Mouse (Mus musculus): ENCODE data around the gene Vmn2r89.

The Vmn2r89 gene

DNA sequence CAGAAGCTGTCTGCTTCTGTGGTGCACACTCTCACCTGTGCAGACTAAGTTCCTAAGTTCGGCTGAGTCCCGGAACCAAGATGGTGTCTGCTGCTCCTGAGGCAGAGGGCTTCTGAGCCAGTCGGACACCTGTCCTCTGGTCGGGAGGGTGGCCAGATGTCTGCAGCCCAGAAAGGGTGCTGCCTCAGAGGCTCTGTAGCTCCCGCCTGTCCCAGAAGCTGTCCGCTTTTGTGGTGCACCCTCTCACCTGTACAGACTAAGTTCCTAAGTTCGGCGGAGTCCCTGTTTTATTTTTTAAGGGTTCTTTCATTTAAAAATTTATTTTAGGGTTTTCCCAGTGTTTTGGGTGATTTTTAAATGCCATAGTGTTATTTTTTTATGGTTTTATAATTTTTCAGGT lies 55.8 kb downstream of the Vmn2r89 start:
- Histone ChIP-seq H3K9me3 (ENCODE audit: low read length) (peaks cover 8% of the 10 kb centered on the region), H3K4me1 (replicated peaks; ENCODE audit: low read depth, low read length) (no peaks in the 10 kb centered on the region), H3K27me3 (ENCODE audit: insufficient read depth, low read length) (no peaks in the 10 kb centered on the region), H3K36me3 (ENCODE audit: insufficient read depth, low read length) (no peaks in the 10 kb centered on the region), H3K4me3 (replicated peaks; ENCODE audit: low read length) (no peak overlapping the region)
- TF ChIP-seq POU5F1 (IDR thresholded peaks at IDR 0.05; ENCODE audit: borderline replicate concordance, low read length) (no peak), CTCF (conservative IDR thresholded peaks at IDR 0.05; ENCODE audit: low read length) (no peak), NANOG (IDR thresholded peaks at IDR 0.05; ENCODE audit: borderline replicate concordance, low read length) (no peak)
